Mouse (Mus musculus): Measurements from ENCODE around the gene Cyp4a14. TPM values are rescaled to one million over a fixed set of nuclear protein-coding genes. Genes with fewer than 3 reads are reported as not detected.
"Not testable (repeated sequence)": the region's sequence is repeated elsewhere in the genome, so short reads cannot be mapped to it uniquely, and the experiment has no call there.

The Cyp4a14 gene
- not detected for polyA plus RNA-seq (2012; fragmentation: generic; extraction: Trizol)
- long read RNA-seq, experiment 1: 0 reads
- long read RNA-seq, experiment 2: 0 reads

DNA sequence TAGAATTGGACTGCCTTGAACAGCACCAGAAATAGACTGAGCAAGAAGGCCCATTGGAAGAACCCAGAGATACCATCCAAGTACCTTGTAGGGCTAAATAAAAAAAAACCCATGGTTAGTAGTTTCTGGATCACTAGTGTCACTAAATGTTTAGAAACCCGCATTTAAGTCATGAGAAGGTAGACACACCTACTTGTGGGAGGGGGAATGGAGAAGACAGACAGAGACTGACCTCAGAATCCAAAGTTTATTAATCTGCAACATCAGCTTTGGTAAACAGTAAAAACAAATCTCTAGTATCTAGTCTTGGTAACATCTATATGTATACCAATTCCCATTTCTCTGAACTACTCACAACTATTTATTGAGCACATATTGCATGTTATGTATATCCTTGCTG, at the start of gene Cyp4a14:
TSS of gene Cyp4a14 (minus strand) at position 142 of the 400 bp plus-strand sequence.
- Histone ChIP-seq H3ac (ENCODE audit: control insufficient read depth, insufficient read length, low read depth) (no peak within 1 kb of the TSS), H3K79me3 (ENCODE audit: low read depth) (no peaks in the 10 kb centered on the region), H3K27me3 (ENCODE audit: control insufficient read depth, insufficient read depth, insufficient read length) (no peaks in the 10 kb centered on the region), H3K4me3 (ENCODE audit: insufficient read depth, poor library complexity, severe bottlenecking) (no peak within 1 kb of the TSS), H3K79me2 (ENCODE audit: control insufficient read depth, insufficient read depth) (no peaks in the 10 kb centered on the region), H3K36me3 (ENCODE audit: control insufficient read depth, insufficient read depth) (no peaks in the 10 kb centered on the region)
- TF ChIP-seq MYOD1 (IDR thresholded peaks at IDR 0.05; ENCODE audit: control insufficient read depth, insufficient read length, low read depth) (no peak), MAX (IDR thresholded peaks at IDR 0.05) (no peak), MYOG (IDR thresholded peaks at IDR 0.05; ENCODE audit: control insufficient read depth, extremely low read depth, insufficient read length) (no peak), CEBPB (IDR thresholded peaks at IDR 0.05; ENCODE audit: low read depth) (no peak), FOSL1 (IDR thresholded peaks at IDR 0.05; ENCODE audit: insufficient read depth, low read length, poor library complexity, severe bottlenecking) (no peak), CTCF (IDR thresholded peaks at IDR 0.05; ENCODE audit: control insufficient read depth, insufficient read depth, insufficient read length) (no peak), USF1 (IDR thresholded peaks at IDR 0.05; ENCODE audit: low read depth) (no peak)

DNA sequence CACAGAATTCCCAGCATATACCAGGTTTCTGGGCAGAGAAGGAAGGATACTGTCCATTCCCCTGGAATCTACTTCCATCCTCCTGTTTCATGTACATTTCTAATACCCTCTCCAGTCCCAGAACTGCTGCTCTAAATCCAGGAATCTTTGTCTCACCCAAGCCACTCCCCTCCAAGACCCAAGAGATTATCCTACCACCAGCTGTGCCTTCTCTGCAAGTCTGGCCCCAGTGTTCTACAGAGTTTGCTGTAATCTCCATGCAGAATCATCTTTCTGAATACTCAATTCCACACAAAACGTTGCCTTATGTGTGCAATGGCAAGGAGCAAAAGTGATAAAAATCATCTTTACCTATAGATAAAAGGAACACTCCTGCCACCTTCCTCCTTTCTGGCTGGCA, 49.2 kb upstream of the Cyp4a14 start:
- Histone ChIP-seq H3K27me3 (ENCODE audit: control insufficient read depth, insufficient read depth, insufficient read length) (no peaks in the 10 kb centered on the region), H3K79me2 (ENCODE audit: control insufficient read depth, insufficient read depth) (no peaks in the 10 kb centered on the region), H3K36me3 (ENCODE audit: control insufficient read depth, insufficient read depth) (no peaks in the 10 kb centered on the region), H3ac (ENCODE audit: control insufficient read depth, insufficient read length, low read depth) (no peak overlapping the region), H3K4me3 (ENCODE audit: insufficient read depth, poor library complexity, severe bottlenecking) (no peak overlapping the region), H3K79me3 (ENCODE audit: low read depth) (no peaks in the 10 kb centered on the region)
- TF ChIP-seq USF1 (IDR thresholded peaks at IDR 0.05; ENCODE audit: low read depth): no peak
- TF ChIP-seq MAX (IDR thresholded peaks at IDR 0.05): no peak
- TF ChIP-seq MYOG (IDR thresholded peaks at IDR 0.05; ENCODE audit: control insufficient read depth, extremely low read depth, insufficient read length): no peak
- TF ChIP-seq CTCF (IDR thresholded peaks at IDR 0.05; ENCODE audit: control insufficient read depth, insufficient read depth, insufficient read length): no peak
- TF ChIP-seq MYOD1 (IDR thresholded peaks at IDR 0.05; ENCODE audit: control insufficient read depth, insufficient read length, low read depth): no peak
- TF ChIP-seq CEBPB (IDR thresholded peaks at IDR 0.05; ENCODE audit: low read depth): no peak
- TF ChIP-seq FOSL1 (IDR thresholded peaks at IDR 0.05; ENCODE audit: insufficient read depth, low read length, poor library complexity, severe bottlenecking): no peak

DNA sequence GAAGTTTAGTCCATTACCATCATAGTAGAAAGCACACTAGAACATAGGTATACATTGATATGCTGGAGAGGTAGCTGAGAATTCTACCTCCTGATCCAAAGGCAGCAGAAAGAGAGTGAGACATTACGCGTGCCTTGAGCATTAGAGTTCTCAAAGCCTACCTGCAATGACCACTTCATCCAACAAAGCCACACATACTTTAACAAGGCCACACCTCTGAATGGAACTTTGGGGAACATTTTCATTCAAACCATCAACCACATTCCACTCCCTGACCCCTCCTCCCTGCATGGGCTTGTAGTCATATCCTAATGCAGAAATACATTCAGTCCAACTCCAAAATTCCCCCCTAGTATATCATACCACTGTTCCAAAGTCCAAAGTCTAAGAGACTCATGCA, 25.8 kb upstream of the Cyp4a14 start:
- TF ChIP-seq MYOG (IDR thresholded peaks at IDR 0.05; ENCODE audit: control insufficient read depth, extremely low read depth, insufficient read length): no peak
- no peak for TF ChIP-seq MYOD1 (IDR thresholded peaks at IDR 0.05; ENCODE audit: control insufficient read depth, insufficient read length, low read depth)
- TF ChIP-seq MAX (IDR thresholded peaks at IDR 0.05): no peak
- TF ChIP-seq USF1 (IDR thresholded peaks at IDR 0.05; ENCODE audit: low read depth): no peak
- no peak for TF ChIP-seq CEBPB (IDR thresholded peaks at IDR 0.05; ENCODE audit: low read depth)
- H3K36me3 ChIP-seq (ENCODE audit: control insufficient read depth, insufficient read depth): no peaks in the 10 kb centered on the region
- no peaks in the 10 kb centered on the region for H3K79me2 ChIP-seq (ENCODE audit: control insufficient read depth, insufficient read depth)
- no peak overlapping the region for H3K4me3 ChIP-seq (ENCODE audit: insufficient read depth, poor library complexity, severe bottlenecking)
- H3ac ChIP-seq (ENCODE audit: control insufficient read depth, insufficient read length, low read depth): no peak overlapping the region
- no peaks in the 10 kb centered on the region for H3K79me3 ChIP-seq (ENCODE audit: low read depth)
- no peaks in the 10 kb centered on the region for H3K27me3 ChIP-seq (ENCODE audit: control insufficient read depth, insufficient read depth, insufficient read length)

DNA sequence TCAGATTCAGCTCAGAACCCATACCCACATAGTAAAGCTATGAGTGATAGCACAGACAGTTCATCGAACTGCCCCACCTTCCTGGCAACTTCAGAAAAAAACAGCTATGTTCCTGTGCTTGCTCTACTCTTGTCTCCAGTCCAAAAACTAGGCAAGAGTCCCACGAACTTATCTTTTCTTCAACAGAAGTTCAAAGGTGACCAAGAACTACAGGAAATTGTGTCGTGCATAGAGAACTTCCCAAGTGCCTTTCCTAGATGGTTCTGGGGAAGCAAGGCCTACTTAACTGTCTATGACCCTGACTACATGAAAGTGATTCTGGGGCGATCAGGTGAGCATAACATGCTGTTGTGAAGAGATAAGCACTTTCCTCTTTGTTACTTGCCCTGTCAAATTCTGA, 23.5 kb upstream of the Cyp4a14 start:
- H3K27me3 ChIP-seq (ENCODE audit: control insufficient read depth, insufficient read depth, insufficient read length): no peaks in the 10 kb centered on the region
- TF ChIP-seq MAX (IDR thresholded peaks at IDR 0.05) (no peak), USF1 (IDR thresholded peaks at IDR 0.05; ENCODE audit: low read depth) (no peak), FOSL1 (IDR thresholded peaks at IDR 0.05; ENCODE audit: insufficient read depth, low read length, poor library complexity, severe bottlenecking) (no peak), MYOG (IDR thresholded peaks at IDR 0.05; ENCODE audit: control insufficient read depth, extremely low read depth, insufficient read length) (no peak), MYOD1 (IDR thresholded peaks at IDR 0.05; ENCODE audit: control insufficient read depth, insufficient read length, low read depth) (no peak), CTCF (IDR thresholded peaks at IDR 0.05; ENCODE audit: control insufficient read depth, insufficient read depth, insufficient read length) (no peak), CEBPB (IDR thresholded peaks at IDR 0.05; ENCODE audit: low read depth) (no peak)
- no peaks in the 10 kb centered on the region for H3K36me3 ChIP-seq (ENCODE audit: control insufficient read depth, insufficient read depth)
- H3K79me2 ChIP-seq (ENCODE audit: control insufficient read depth, insufficient read depth): no peaks in the 10 kb centered on the region
- no peak overlapping the region for H3ac ChIP-seq (ENCODE audit: control insufficient read depth, insufficient read length, low read depth)
- no peaks in the 10 kb centered on the region for H3K79me3 ChIP-seq (ENCODE audit: low read depth)
- no peak overlapping the region for H3K4me3 ChIP-seq (ENCODE audit: insufficient read depth, poor library complexity, severe bottlenecking)

DNA sequence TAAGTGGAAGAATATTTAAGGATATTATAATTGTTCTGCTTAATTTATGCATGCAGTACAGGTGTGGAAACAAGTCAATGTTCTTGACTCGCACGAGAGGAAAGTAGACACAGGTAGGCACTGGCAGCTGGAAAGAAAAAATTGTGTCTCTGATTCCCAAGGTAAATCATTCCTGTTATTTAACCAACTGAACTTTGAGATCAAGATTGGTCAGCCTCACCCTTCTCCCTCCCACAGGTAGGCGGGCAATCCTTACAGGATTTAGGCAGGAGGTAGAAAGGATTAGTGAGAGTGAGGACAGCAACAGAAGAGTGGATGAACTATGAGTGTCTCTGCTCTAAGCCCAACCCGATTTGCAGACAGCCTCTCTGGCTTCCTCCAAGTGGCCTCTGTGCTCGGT, 22.1 kb upstream of the Cyp4a14 start, which contains the start of gene Cyp4a10:
TSS of gene Cyp4a10 (plus strand) at position 265 of the 400 bp plus-strand sequence.
- H3K79me2 ChIP-seq (ENCODE audit: control insufficient read depth, insufficient read depth); H3K27me3 ChIP-seq (ENCODE audit: control insufficient read depth, insufficient read depth, insufficient read length); H3K4me3 ChIP-seq (ENCODE audit: insufficient read depth, poor library complexity, severe bottlenecking); H3ac ChIP-seq (ENCODE audit: control insufficient read depth, insufficient read length, low read depth); H3K79me3 ChIP-seq (ENCODE audit: low read depth); H3K36me3 ChIP-seq (ENCODE audit: control insufficient read depth, insufficient read depth): not testable (repeated sequence)

DNA sequence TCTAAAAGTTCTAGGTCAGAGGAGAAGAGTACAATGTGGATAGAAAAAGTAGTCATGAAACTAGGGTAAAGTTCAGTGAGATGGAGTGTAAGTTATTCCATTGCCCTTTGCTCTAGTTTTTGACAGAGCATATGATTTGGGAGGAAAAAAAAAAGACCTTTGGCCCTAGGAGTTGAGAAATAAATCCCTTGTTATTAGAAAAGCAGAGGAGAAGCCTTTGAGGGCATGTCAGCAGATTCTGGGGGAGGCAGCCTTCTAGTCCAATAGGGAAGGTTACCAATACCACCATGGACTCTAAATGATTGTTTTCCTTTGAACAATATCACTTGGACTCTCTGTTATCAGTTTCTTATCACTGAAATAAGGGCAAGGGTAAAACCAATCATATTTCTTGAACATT, 18.0 kb upstream of the Cyp4a14 start:
- H3ac ChIP-seq (ENCODE audit: control insufficient read depth, insufficient read length, low read depth); H3K79me3 ChIP-seq (ENCODE audit: low read depth); H3K4me3 ChIP-seq (ENCODE audit: insufficient read depth, poor library complexity, severe bottlenecking); H3K36me3 ChIP-seq (ENCODE audit: control insufficient read depth, insufficient read depth); H3K27me3 ChIP-seq (ENCODE audit: control insufficient read depth, insufficient read depth, insufficient read length); H3K79me2 ChIP-seq (ENCODE audit: control insufficient read depth, insufficient read depth): not testable (repeated sequence)

Data from C2C12 (cell line).